8 mouse cellular contexts compared by ENCODE assay signal in the genomic region with DNA sequence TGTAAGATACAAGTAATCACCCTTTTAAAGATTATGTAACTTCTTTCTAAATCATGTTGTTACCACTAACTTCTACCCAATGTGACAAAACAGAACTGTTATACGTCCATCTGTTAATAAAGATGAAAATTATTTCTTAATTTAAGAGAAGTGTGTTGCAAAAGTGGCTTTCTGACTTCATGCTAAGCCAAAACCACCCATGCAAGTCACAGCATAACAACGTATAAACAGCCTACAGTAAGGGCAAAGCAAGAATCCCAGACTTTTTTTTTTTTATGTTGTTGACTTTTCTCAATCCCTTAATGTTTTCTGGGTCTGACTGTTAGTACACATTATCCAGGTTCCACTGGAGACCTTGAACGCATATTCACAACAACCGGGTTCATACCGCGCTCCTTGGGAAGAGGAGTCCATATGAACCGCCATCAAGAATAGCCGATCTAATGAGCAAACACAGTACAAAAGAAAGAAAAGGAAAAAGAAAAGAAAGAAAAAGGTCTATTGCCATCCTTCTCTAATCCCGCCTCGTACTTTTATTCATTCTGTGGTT. TPM values are rescaled to one million over a fixed set of nuclear protein-coding genes. Genes with fewer than 3 reads are reported as not detected.
DNase-seq lines count a peak whose midpoint lies in the region; ATAC-seq and TF ChIP-seq lines count a peak whose summit lies in the region.

No protein-coding gene starts in this region.

- H3K4me2 ChIP-seq in forebrain, embryonic 11.5 days (ENCODE audit: low read depth, low read length, severe bottlenecking), result peak overlapping the region; percentile 68
- H3K4me2 ChIP-seq in limb, embryonic 15.5 days, result peak overlapping the region; percentile 75

- no peaks in the 10 kb centered on the region for H3K79me2 ChIP-seq in C2C12 (ENCODE audit: control insufficient read depth, insufficient read depth)

- H3K9ac ChIP-seq in forebrain, embryonic 11.5 days (ENCODE audit: low read length), result peak overlapping the region; percentile 68
- H3K9ac ChIP-seq in limb, embryonic 15.5 days, result no peak overlapping the region

- H3K27ac ChIP-seq in gastrocnemius, adult 2 months, result peak overlapping the region; percentile 100
- H3K27ac ChIP-seq in forebrain, embryonic 11.5 days (ENCODE audit: low read depth, low read length), result no peak overlapping the region
- no peak overlapping the region for H3K27ac ChIP-seq in limb, embryonic 15.5 days

- intact Hi-C loops in gastrocnemius, adult 2 months (cut with DNase I), result loop anchor here (5.0 kb wide), 1 partner anchor 53 kb away; the partner anchor contains the start of genes Armc10 and Fbxl13
- intact Hi-C loops in gastrocnemius, postnatal 36 days (cut with DNase I), result loop anchor here (2.0 kb wide), 1 partner anchor 36 kb away; the partner anchor contains the start of gene Pmpcb
- intact Hi-C loops in gastrocnemius, postnatal 14 days (cut with DNase I; ENCODE audit: low total_unique reads), result no loop called here

- ATAC-seq in forebrain, embryonic 11.5 days (replicated peaks; ENCODE audit: low FRiP score), result no peak
- no peak for ATAC-seq in limb, embryonic 15.5 days (ENCODE audit: insufficient number of reproducible peaks, low FRiP score, low TSS enrichment, low read depth)
- ATAC-seq in CD4-positive, CD25-positive, alpha-beta regulatory T cell, adult 4 months, result no peak

- H3K36me3 ChIP-seq in C2C12 (ENCODE audit: control insufficient read depth, insufficient read depth), result no peaks in the 10 kb centered on the region
- H3K36me3 ChIP-seq in forebrain, embryonic 11.5 days (ENCODE audit: control insufficient read depth, insufficient read depth, low read length), result no peaks in the 10 kb centered on the region
- H3K36me3 ChIP-seq in limb, embryonic 15.5 days, result no peaks in the 10 kb centered on the region

- no peak for TF ChIP-seq CTCF in gastrocnemius, adult 2 months (IDR thresholded peaks at IDR 0.05)
- TF ChIP-seq CTCF in C2C12 (IDR thresholded peaks at IDR 0.05; ENCODE audit: control insufficient read depth, insufficient read depth, insufficient read length), result no peak

- H3K79me3 ChIP-seq in C2C12 (ENCODE audit: low read depth), result no peaks in the 10 kb centered on the region

- no peaks in the 10 kb centered on the region for H3K4me1 ChIP-seq in forebrain, embryonic 11.5 days (replicated peaks; ENCODE audit: control insufficient read depth, insufficient read depth, low read length)
- H3K4me1 ChIP-seq in limb, embryonic 15.5 days, result no peaks in the 10 kb centered on the region

- 10% methylated on average over 10 of the region's 10 CpGs for WGBS in forebrain, embryonic 11.5 days
- 16% methylated on average over 10 of the region's 10 CpGs for WGBS in limb, embryonic 15.5 days

- H3K9me3 ChIP-seq in forebrain, embryonic 11.5 days (ENCODE audit: control insufficient read depth, low read length), result no peaks in the 10 kb centered on the region
- H3K9me3 ChIP-seq in limb, embryonic 15.5 days, result no peaks in the 10 kb centered on the region

- H3K4me3 ChIP-seq in gastrocnemius, adult 2 months, result peak overlapping the region; percentile 93
- peak overlapping the region; percentile 48 for H3K4me3 ChIP-seq in C2C12 (ENCODE audit: insufficient read depth, poor library complexity, severe bottlenecking)
- H3K4me3 ChIP-seq in forebrain, embryonic 11.5 days (ENCODE audit: low read depth, low read length), result peak overlapping the region; percentile 63
- H3K4me3 ChIP-seq in limb, embryonic 15.5 days, result peak overlapping the region; percentile 73

- DNase-seq in gastrocnemius, adult 2 months, result no peak
- DNase-seq in gastrocnemius, postnatal 36 days, result no peak
- DNase-seq in forebrain, embryonic 11.5 days (ENCODE audit: low spot score), result no peak
- no peak for DNase-seq in urinary bladder, postnatal 4 days (ENCODE audit: low spot score in 2 of 2)
- no peak for DNase-seq in gastrocnemius, postnatal 14 days

- no peaks in the 10 kb centered on the region for H3K27me3 ChIP-seq in C2C12 (ENCODE audit: control insufficient read depth, insufficient read depth, insufficient read length)
- H3K27me3 ChIP-seq in forebrain, embryonic 11.5 days (ENCODE audit: control insufficient read depth, insufficient read depth, low read length), result no peaks in the 10 kb centered on the region
- H3K27me3 ChIP-seq in limb, embryonic 15.5 days, result no peaks in the 10 kb centered on the region

- H3ac ChIP-seq in C2C12 (ENCODE audit: control insufficient read depth, insufficient read length, low read depth), result no peak overlapping the region

TF ChIP-seq in C2C12, 6 proteins besides CTCF, POLR2A, EP300 and RAD21:
- TF ChIP-seq USF1 (IDR thresholded peaks at IDR 0.05; ENCODE audit: low read depth) (no peak), MYOD1 (IDR thresholded peaks at IDR 0.05; ENCODE audit: control insufficient read depth, insufficient read length, low read depth) (no peak), MAX (IDR thresholded peaks at IDR 0.05) (no peak), MYOG (IDR thresholded peaks at IDR 0.05; ENCODE audit: control insufficient read depth, extremely low read depth, insufficient read length) (no peak), CEBPB (IDR thresholded peaks at IDR 0.05; ENCODE audit: low read depth) (no peak), FOSL1 (IDR thresholded peaks at IDR 0.05; ENCODE audit: insufficient read depth, low read length, poor library complexity, severe bottlenecking) (no peak)

RNA-seq across cellular contexts. Expression of gene Napepld, which starts 0.8 kb away (rescaled TPM):
- 10 to 100 TPM in 1 of 2 experiments, 1 to 10 TPM in 1; 9.2 to 11.3 TPM for total RNA-seq in gastrocnemius, adult 2 months (2021)
- total RNA-seq in gastrocnemius, postnatal 36 days (2021), result 1 to 10 TPM; 8.8 to 9.9 TPM
- polyA plus RNA-seq in C2C12 (2012; fragmentation: generic; extraction: Trizol), result 0.50 TPM
- polyA plus RNA-seq in forebrain, embryonic 11.5 days (2014; fragmentation: Nextera tagmentation; extraction: Ambion mirVana), result 17.9 and 20.3 TPM in 2 replicates
- 1.8 and 2.0 TPM in 2 replicates for polyA plus RNA-seq in limb, embryonic 15.5 days (2015; fragmentation: Nextera tagmentation; extraction: Ambion mirVana)
- 1 to 10 TPM; 8.6 to 9.5 TPM for total RNA-seq in gastrocnemius, postnatal 14 days (2021)
- polyA plus RNA-seq in CD4-positive, CD25-positive, alpha-beta regulatory T cell, adult 4 months (2017; shearing (Covaris generic)), result 1 to 10 TPM; 3.3 to 3.9 TPM

RNA-seq across cellular contexts. Expression of gene Pmpcb, which starts 36.6 kb away (rescaled TPM):
- total RNA-seq in gastrocnemius, adult 2 months (2021), result 100 to 1,000 TPM in 1 of 2 experiments, 10 to 100 TPM in 1; 90.8 to 122 TPM
- total RNA-seq in gastrocnemius, postnatal 36 days (2021), result 100 to 1,000 TPM in 1 of 2 experiments, 10 to 100 TPM in 1; 95.6 to 111 TPM
- 92.8 TPM for polyA plus RNA-seq in C2C12 (2012; fragmentation: generic; extraction: Trizol)
- polyA plus RNA-seq in forebrain, embryonic 11.5 days (2014; fragmentation: Nextera tagmentation; extraction: Ambion mirVana), result 98.6 and 99.3 TPM in 2 replicates
- polyA plus RNA-seq in limb, embryonic 15.5 days (2015; fragmentation: Nextera tagmentation; extraction: Ambion mirVana), result 67.7 and 80.0 TPM in 2 replicates
- 100 to 1,000 TPM; 124 to 132 TPM for total RNA-seq in gastrocnemius, postnatal 14 days (2021)
- polyA plus RNA-seq in CD4-positive, CD25-positive, alpha-beta regulatory T cell, adult 4 months (2017; shearing (Covaris generic)), result 10 to 100 TPM; 81.7 to 86.2 TPM

RNA-seq across cellular contexts. Expression of gene Armc10, which starts 54.7 kb away (rescaled TPM):
- total RNA-seq in gastrocnemius, adult 2 months (2021), result 1 to 10 TPM; 3.5 to 4.1 TPM
- total RNA-seq in gastrocnemius, postnatal 36 days (2021), result 1 to 10 TPM; 2.6 to 4.3 TPM
- polyA plus RNA-seq in C2C12 (2012; fragmentation: generic; extraction: Trizol), result 13.3 TPM
- polyA plus RNA-seq in forebrain, embryonic 11.5 days (2014; fragmentation: Nextera tagmentation; extraction: Ambion mirVana), result 93.1 and 93.2 TPM in 2 replicates
- 27.5 and 35.7 TPM in 2 replicates for polyA plus RNA-seq in limb, embryonic 15.5 days (2015; fragmentation: Nextera tagmentation; extraction: Ambion mirVana)
- total RNA-seq in gastrocnemius, postnatal 14 days (2021), result 1 to 10 TPM; 6.2 to 6.8 TPM
- polyA plus RNA-seq in CD4-positive, CD25-positive, alpha-beta regulatory T cell, adult 4 months (2017; shearing (Covaris generic)), result 10 to 100 TPM; 35.9 to 38.0 TPM

RNA-seq across cellular contexts. Expression of gene Fbxl13, which starts 54.9 kb away (rescaled TPM):
- under 1 TPM in 1 of 2 experiments, not detected in 1; 0.13 TPM for total RNA-seq in gastrocnemius, adult 2 months (2021)
- under 1 TPM in 1 of 2 experiments, not detected in 1; 0.12 TPM for total RNA-seq in gastrocnemius, postnatal 36 days (2021)
- polyA plus RNA-seq in C2C12 (2012; fragmentation: generic; extraction: Trizol), result 0.07 TPM
- 0.15 TPM in 1 of 2 replicates, not detected in the other for polyA plus RNA-seq in forebrain, embryonic 11.5 days (2014; fragmentation: Nextera tagmentation; extraction: Ambion mirVana)
- polyA plus RNA-seq in limb, embryonic 15.5 days (2015; fragmentation: Nextera tagmentation; extraction: Ambion mirVana), result 0.27 TPM in 1 of 2 replicates, not detected in the other
- total RNA-seq in gastrocnemius, postnatal 14 days (2021), result under 1 TPM; 0.16 to 0.22 TPM
- polyA plus RNA-seq in CD4-positive, CD25-positive, alpha-beta regulatory T cell, adult 4 months (2017; shearing (Covaris generic)), result not detected
